Mouse (Mus musculus) megakaryocyte, embryonic 14.5 days (primary cell): ENCODE data around the gene Fgfr2. TPM values are rescaled to one million over a fixed set of nuclear protein-coding genes. Genes with fewer than 3 reads are reported as not detected.

Source experiments
- H3K27me3 ChIP-seq: replicated peaks from 2 replicates; pipeline ENCODE3; 2012; ENCODE audit warnings: inconsistent platforms
- H3K36me3 ChIP-seq: replicated peaks from 2 replicates; pipeline ENCODE3; 2012; ENCODE audit warnings: low read length, inconsistent platforms, mixed read lengths
- H3K4me1 ChIP-seq: 2 replicates; pipeline ENCODE4 v1.6.1; 2012; ENCODE audit warnings: inconsistent platforms
- H3K4me3 ChIP-seq: replicated peaks from 2 replicates; pipeline ENCODE3; 2012; ENCODE audit warnings: moderate library complexity, mild to moderate bottlenecking, inconsistent platforms
- H3K9me3 ChIP-seq: 2 replicates; pipeline ENCODE4 v1.6.1; 2012; ENCODE audit warnings: inconsistent platforms
- FLI1 ChIP-seq: IDR thresholded peaks from 2 replicates; pipeline ENCODE4 v1.6.1; 2012; ENCODE audit warnings: low read length, inconsistent platforms, mixed read lengths
- GATA1 ChIP-seq: IDR thresholded peaks from 3 replicates; pipeline ENCODE4 v1.6.1; 2012; ENCODE audit warnings: mixed read lengths, low read length, inconsistent platforms, borderline replicate concordance
- polyA plus RNA-seq: library from polyadenylated mRNA; stranded (reverse); fragments of >175 nt; gene quantifications from 2 replicates; pipeline ENCODE4 v1.2.3, GENCODE M21; 2012; ENCODE audit warnings: low replicate concordance; ENCODE audit not compliant: insufficient read depth

Fgfr2 gene
- polyA plus RNA-seq, 1 experiment = 0.45 TPM

DNA sequence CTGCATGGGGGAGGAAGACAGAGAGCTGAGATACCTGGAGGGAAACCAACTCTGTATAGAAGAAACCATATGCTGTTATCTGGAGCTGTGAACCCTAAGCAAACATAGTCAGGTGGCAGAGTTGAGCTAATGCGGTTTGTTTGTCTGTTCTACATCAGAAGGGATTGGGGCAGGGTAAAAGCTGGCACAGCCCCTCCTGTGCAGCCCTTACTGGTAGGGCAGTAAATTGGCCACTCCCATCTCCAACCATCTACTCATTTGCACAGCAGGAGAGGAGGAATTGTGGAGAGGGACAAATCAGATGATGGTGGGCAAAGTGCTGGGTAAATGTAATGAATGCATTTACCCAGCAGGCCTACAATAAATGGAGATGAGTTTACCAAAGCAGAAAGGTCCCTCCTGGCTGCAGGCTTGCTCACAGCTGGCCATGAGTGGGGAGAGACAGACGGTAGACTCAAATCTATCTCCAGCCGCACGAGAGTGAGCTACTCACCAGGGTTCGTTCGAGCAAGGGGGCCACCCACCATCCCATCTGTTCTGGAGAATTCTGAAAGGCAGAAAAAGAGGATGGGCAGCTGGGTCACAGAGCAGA is 1091.1 kb downstream of the Fgfr2 start:
- Histone ChIP-seq H3K4me1 (no peaks in the 10 kb centered on the region), H3K4me3 (no peak overlapping the region), H3K9me3 (peaks cover 9% of the 10 kb centered on the region), H3K27me3 (no peaks in the 10 kb centered on the region), H3K36me3 (no peaks in the 10 kb centered on the region)
- TF ChIP-seq FLI1 (no peak), GATA1 (no peak)

DNA sequence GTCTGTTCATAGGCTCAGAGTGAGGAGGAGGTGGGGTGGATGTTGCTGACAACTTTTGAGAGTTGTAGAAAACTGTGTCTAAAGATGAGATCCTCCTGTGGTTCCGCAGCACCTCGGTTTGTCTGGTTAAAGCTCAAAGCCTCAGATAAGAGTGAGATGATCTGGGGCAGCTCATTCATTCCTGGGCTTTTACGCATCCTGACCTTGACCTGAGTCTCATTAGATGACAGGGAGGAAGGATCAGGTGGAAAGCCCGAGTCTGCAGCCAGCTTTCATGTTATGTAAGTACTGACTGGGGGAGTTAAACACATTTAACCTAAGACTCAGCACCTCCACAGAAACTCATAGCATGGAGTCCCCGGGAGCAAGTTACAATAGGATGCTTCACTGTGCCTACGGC is 1096.5 kb downstream of the Fgfr2 start:
- TF ChIP-seq FLI1 (no peak), GATA1 (no peak)
- Histone ChIP-seq H3K27me3 (no peaks in the 10 kb centered on the region), H3K36me3 (no peaks in the 10 kb centered on the region), H3K4me3 (no peak overlapping the region), H3K4me1 (no peaks in the 10 kb centered on the region), H3K9me3 (no peaks in the 10 kb centered on the region; the same call in 1 of the 2 replicates)

DNA sequence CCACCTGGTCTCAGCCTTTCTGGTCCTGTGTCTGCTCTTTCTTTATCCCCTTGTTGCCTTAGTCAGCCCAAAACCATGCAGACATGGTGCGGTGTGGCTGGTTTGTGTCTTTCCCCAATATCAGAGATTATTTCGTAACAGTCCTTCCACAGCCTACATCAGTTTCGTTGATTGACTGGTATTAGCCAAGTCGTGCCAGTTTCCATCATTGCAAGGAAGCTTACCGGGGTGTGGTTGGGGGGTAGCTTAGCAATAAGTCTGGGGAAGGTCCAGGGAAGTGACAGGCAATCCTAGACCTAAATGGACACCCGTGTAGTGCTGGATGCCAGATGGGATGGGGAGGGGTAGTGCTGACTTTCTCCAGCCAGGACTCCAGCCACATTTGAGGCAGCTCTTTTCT is 1097.6 kb downstream of the Fgfr2 start:
- Histone ChIP-seq H3K27me3 (no peaks in the 10 kb centered on the region), H3K4me3 (no peak overlapping the region), H3K9me3 (no peaks in the 10 kb centered on the region; the same call in 1 of the 2 replicates), H3K36me3 (no peaks in the 10 kb centered on the region), H3K4me1 (no peaks in the 10 kb centered on the region)
- no peak for TF ChIP-seq GATA1
- TF ChIP-seq FLI1 = no peak

DNA sequence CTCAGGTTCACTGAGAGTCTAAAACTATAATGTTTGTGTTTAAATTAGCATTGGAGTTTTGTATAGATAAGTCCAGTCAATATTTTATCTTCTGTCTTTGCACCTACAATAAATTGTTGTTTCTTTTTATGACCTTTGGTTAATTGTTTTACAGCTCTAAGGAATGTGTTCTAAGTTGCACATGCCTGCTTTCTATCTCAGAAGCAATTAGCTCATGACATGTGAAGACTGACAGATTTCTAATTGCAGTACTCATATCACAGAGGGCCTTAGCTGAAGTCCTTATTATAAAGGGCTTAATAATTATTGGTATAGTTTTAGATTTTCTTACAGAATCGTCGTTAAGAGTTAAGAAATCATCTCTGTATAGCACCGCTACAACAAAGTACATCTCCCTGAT is 1107.2 kb downstream of the Fgfr2 start:
- H3K9me3 ChIP-seq = no peaks in the 10 kb centered on the region
- H3K4me1 ChIP-seq = no peaks in the 10 kb centered on the region
- TF ChIP-seq GATA1 = no peak
- TF ChIP-seq FLI1 = no peak
- no peaks in the 10 kb centered on the region for H3K27me3 ChIP-seq
- H3K4me3 ChIP-seq = no peak overlapping the region
- H3K36me3 ChIP-seq = no peaks in the 10 kb centered on the region

DNA sequence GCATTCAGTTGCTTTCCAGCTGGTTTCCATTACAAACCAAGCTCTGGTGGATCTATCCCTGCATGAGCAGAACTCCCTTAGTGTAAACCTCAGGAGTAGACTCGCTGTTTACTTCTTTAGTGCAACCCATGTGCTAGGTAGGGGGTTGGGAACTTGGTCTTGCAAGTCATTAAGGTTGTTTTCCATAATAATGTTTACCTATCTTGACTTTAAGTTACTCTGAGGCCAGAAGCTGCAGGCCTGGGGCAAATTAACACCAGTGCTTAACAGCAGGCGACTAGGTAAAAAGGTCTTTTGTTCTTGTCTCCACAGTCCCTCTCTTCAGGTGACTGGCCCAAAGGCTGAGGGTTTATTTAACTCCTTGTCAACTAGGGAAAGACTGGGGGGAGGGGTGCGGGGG is 1108.0 kb downstream of the Fgfr2 start:
- Histone ChIP-seq H3K36me3 (no peaks in the 10 kb centered on the region), H3K4me3 (no peak overlapping the region), H3K9me3 (no peaks in the 10 kb centered on the region), H3K4me1 (no peaks in the 10 kb centered on the region), H3K27me3 (no peaks in the 10 kb centered on the region)
- TF ChIP-seq GATA1 (no peak), FLI1 (no peak)

DNA sequence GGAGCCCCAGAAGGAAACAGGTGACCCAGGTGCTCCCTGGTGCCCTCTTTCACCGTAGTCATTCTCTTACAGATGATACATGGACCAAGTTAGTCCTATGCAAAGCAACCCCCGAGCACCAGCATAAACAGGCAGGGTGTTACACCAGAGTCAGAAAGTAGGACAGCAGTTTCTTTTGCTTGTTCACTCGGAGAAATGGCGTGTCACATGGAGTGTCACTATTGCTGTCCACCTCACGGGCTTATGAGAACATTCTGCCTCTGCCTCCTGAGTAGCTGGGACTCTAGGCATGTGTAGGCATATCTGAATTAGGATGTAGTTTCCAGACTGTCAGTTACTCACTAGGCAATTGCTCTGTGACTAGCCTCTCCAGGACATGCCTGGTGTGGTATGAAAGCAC is 1109.2 kb downstream of the Fgfr2 start:
- Histone ChIP-seq H3K9me3 (no peaks in the 10 kb centered on the region), H3K36me3 (no peaks in the 10 kb centered on the region), H3K4me3 (no peak overlapping the region), H3K4me1 (no peaks in the 10 kb centered on the region), H3K27me3 (no peaks in the 10 kb centered on the region)
- TF ChIP-seq GATA1 = no peak
- no peak for TF ChIP-seq FLI1

DNA sequence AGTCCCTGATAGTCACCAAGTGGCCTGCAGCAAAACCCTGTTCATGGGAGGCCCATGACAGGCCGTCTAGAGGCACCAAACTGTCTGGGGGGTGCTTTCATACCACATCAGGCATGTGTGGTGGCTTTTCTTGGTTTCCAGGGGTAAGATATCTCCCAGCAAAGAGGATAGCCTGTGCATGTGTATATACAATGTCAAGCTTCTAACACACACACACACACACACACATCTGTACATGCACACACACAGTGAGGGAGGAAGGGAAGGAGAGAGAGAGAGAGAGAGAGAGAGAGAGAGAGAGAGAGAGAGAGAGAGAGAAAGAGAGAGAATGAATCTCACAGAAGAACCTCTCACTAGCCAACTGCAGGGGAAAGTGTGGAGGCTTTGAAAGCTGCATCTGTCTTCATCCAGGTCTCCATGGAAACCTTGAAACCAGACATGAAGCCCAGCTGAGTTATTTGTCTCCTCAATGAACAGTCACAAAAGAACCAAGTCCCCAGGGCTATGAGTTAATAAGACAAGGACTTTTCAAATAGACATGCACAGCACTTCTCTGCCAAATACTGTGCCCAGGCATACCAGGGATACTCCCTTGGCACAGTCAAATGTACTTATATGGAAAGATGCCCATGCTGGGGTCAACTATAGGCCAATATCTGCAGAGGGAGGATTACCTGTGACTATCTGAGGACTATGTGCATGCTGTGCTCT is 1110.0 kb downstream of the Fgfr2 start:
- H3K4me1 ChIP-seq = no peaks in the 10 kb centered on the region
- no peak overlapping the region for H3K4me3 ChIP-seq
- TF ChIP-seq FLI1 (no peak), GATA1 (no peak)
- no peaks in the 10 kb centered on the region for H3K27me3 ChIP-seq
- no peaks in the 10 kb centered on the region for H3K36me3 ChIP-seq
- H3K9me3 ChIP-seq = no peaks in the 10 kb centered on the region

DNA sequence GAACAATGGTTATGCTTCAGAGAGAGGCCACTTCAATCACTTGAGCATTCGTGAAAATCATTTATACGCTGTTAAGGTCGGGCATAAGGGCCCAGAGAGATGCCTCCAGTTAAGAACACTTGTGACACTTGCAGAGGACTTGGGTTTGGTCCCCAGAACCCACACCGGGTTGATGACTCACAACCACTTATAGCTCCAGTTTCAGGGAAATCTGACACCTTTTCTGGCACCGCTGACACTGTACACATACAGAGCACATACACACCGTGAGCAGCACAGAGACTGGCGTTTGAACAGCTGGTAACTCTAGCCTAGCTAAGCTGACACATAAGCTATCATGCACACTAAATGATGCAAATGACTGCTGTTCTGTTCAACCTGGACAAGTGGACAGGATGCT is 1114.1 kb downstream of the Fgfr2 start:
- no peaks in the 10 kb centered on the region for H3K36me3 ChIP-seq
- no peak for TF ChIP-seq GATA1
- TF ChIP-seq FLI1 = no peak
- no peaks in the 10 kb centered on the region for H3K27me3 ChIP-seq
- H3K4me3 ChIP-seq = no peak overlapping the region
- H3K4me1 ChIP-seq = no peaks in the 10 kb centered on the region
- H3K9me3 ChIP-seq = no peaks in the 10 kb centered on the region

DNA sequence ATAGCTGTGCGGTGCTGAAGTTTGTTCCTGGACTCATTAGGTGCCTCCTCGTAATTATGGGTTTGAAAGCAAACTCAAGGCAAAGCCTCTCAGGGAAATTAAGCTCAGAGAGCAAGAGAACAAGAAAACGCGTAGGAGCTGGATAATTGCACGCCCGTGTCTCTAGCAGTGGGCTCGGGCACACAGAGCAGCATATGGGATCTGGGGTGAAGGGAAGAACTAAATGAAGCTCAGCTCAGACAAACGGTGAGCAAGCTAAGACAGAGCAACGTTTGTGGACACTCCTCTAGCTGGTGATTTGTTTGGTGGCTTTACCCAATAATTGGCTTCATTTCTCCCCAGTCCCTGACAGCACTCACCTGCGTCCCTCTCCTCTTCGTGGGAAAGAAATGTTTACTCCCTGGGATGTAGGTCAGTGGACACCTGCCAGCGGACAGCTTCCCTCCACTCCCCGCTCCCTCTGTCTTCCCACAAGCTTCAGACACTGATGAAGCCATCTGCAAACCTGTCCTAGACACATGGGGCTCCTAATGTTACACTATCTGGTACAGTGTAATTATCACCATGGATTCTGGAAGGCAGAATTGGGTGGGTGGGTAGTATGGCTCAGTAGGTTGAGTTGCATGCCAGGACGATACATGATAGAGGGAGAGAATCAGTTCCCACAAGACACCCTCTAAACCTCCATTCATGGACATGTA is 1117.0 kb downstream of the Fgfr2 start:
- Histone ChIP-seq H3K27me3 (no peaks in the 10 kb centered on the region), H3K9me3 (0 out of 2 replicates have a peak, but pooled peaks cover under 1% of the 10 kb centered on the region), H3K4me1 (no peaks in the 10 kb centered on the region), H3K36me3 (no peaks in the 10 kb centered on the region), H3K4me3 (no peak overlapping the region)
- TF ChIP-seq GATA1 (no peak), FLI1 (no peak)

DNA sequence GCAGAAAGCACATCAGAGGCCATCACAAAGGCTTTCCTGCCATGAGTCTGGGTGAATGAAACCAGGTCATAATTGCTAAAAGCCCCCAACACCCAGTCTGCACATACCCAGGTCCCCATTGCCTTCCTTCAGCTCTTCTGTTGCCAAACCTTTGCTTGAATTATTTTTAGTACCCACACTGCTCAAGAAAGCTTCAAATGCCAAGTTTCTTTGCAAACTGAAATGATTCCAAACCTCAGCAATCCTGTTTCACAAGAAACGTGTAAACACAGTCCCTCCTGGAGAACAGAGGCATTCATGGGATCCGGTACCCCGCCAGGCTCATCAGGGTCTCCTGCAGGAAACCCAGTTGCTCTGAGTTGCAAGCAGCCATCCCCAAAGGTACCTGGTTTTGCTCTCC is 1130.3 kb downstream of the Fgfr2 start:
- Histone ChIP-seq H3K4me1 (no peaks in the 10 kb centered on the region), H3K36me3 (no peaks in the 10 kb centered on the region), H3K4me3 (no peak overlapping the region), H3K27me3 (no peaks in the 10 kb centered on the region), H3K9me3 (peaks cover 10% of the 10 kb centered on the region)
- TF ChIP-seq FLI1 (no peak), GATA1 (no peak)
